Mouse (Mus musculus) midbrain, embryonic 15.5 days (tissue): Measurements from ENCODE around the gene Olfr574. TPM values are rescaled to one million over a fixed set of nuclear protein-coding genes. Genes with fewer than 3 reads are reported as not detected.

Experiments used
- ATAC-seq: fragments of 200-750 bp; cut with Nextera tagmentation; replicated peaks from 2 replicates; pipeline ENCODE4 v1.8.0; 2017; ENCODE audit warnings: moderate TSS enrichment
- H3K27ac ChIP-seq: fragments of 300-500 bp; sonication (generic); 2 replicates; pipeline ENCODE4 v1.5.1; 2015; ENCODE audit warnings: mild to moderate bottlenecking, inconsistent platforms
- H3K27me3 ChIP-seq: fragments of 300-500 bp; sonication (generic); replicated peaks from 2 replicates; pipeline ENCODE4 v1.6.1; 2015; ENCODE audit warnings: inconsistent platforms
- H3K36me3 ChIP-seq: fragments of 300-500 bp; sonication (generic); replicated peaks from 2 replicates; pipeline ENCODE4 v1.6.1; 2015; ENCODE audit warnings: inconsistent platforms
- H3K4me1 ChIP-seq: fragments of 300-500 bp; sonication (generic); 2 replicates; pipeline ENCODE4 v1.6.1; 2015; ENCODE audit warnings: inconsistent platforms
- H3K4me2 ChIP-seq: fragments of 300-500 bp; sonication (generic); 2 replicates; pipeline ENCODE4 v1.6.1; 2015; ENCODE audit warnings: inconsistent platforms, mild to moderate bottlenecking, moderate library complexity
- H3K4me3 ChIP-seq: fragments of 300-500 bp; sonication (generic); 2 replicates; pipeline ENCODE4 v1.5.1; 2015; ENCODE audit warnings: mild to moderate bottlenecking, inconsistent platforms
- H3K9ac ChIP-seq: fragments of 300-500 bp; sonication (generic); 2 replicates; pipeline ENCODE4 v1.6.1; 2015; ENCODE audit warnings: mild to moderate bottlenecking, inconsistent platforms
- H3K9me3 ChIP-seq: fragments of 300-500 bp; sonication (generic); 2 replicates; pipeline ENCODE4 v1.6.1; 2016; ENCODE audit warnings: inconsistent platforms
- WGBS: fragments of 180-500 bp; shearing (Covaris S2); methylation state at CpG from one replicate; pipeline ENCODE4 v1.1.7; 2015; ENCODE audit warnings: mixed read lengths; 5-methylcytosine and 5-hydroxymethylcytosine counted together
- polyA plus RNA-seq: library from polyadenylated mRNA; unstranded; fragments of >200 nt; fragmentation: Nextera tagmentation; extraction: Ambion mirVana; gene quantifications from 2 replicates; pipeline ENCODE4 v1.2.1, GENCODE M21; 2015

The Olfr574 gene
- polyA plus RNA-seq, 1 experiment from 2014 or later, result not detected

- Histone ChIP-seq H3K27ac (no peak overlapping the region), H3K27me3 (no peaks in the 10 kb centered on the region), H3K4me2 (no peak overlapping the region), H3K9ac (no peak overlapping the region), H3K4me3 (no peak overlapping the region), H3K9me3 (no peaks in the 10 kb centered on the region), H3K4me1 (no peaks in the 10 kb centered on the region), H3K36me3 (no peaks in the 10 kb centered on the region)
- no peak for ATAC-seq
- 48% methylated on average over 1 of the region's 1 CpGs for WGBS
Measured at GRCm38 (mm10) chr7:102974399-102974798, 26.1 kb downstream of the Olfr574 start.

- no peak for ATAC-seq
- no peak within 1 kb of the TSS for H3K4me2 ChIP-seq
- WGBS, result 84% methylated on average over 2 of the region's 2 CpGs
Measured at GRCm38 (mm10) chr7:102975843-102976242, 27.6 kb downstream of the Olfr574 start, which contains the start of gene Olfr577. Gene Olfr577, minus strand, starts transcription at chr7:102975943.

GRCm38 (mm10) chr7:102989224-102989623 lies 41.0 kb downstream of the Olfr574 start, which contains the start of gene Olfr578:
Gene Olfr578, minus strand, starts transcription at chr7:102989324.
- Histone ChIP-seq H3K4me3 (no peak within 1 kb of the TSS), H3K4me1 (no peaks in the 10 kb centered on the region), H3K27me3 (no peaks in the 10 kb centered on the region), H3K9me3 (no peaks in the 10 kb centered on the region), H3K27ac (no peak within 1 kb of the TSS), H3K9ac (no peak within 1 kb of the TSS), H3K4me2 (no peak within 1 kb of the TSS), H3K36me3 (no peaks in the 10 kb centered on the region)
- 76% methylated on average over 3 of the region's 3 CpGs for WGBS
- ATAC-seq, result no peak

More at GRCm38 (mm10) chr7:102975843-102976242, 27.6 kb downstream of the Olfr574 start, which contains the start of gene Olfr577:
- Histone ChIP-seq H3K27ac (no peak within 1 kb of the TSS), H3K4me3 (no peak within 1 kb of the TSS), H3K9me3 (no peaks in the 10 kb centered on the region), H3K9ac (no peak within 1 kb of the TSS), H3K4me1 (no peaks in the 10 kb centered on the region), H3K36me3 (no peaks in the 10 kb centered on the region), H3K27me3 (no peaks in the 10 kb centered on the region)

Other genes with a start within 250 kb of the Olfr574 start
- gene Olfr558, start 246.3 kb upstream of the Olfr574 start, polyA plus RNA-seq, result 0.05 TPM in 1 of 2 replicates, not detected in the other
- not detected in 2 replicates for gene Olfr33, start 229.4 kb upstream of the Olfr574 start, polyA plus RNA-seq
- not detected in 2 replicates for gene Olfr559, start 221.0 kb upstream of the Olfr574 start, polyA plus RNA-seq
- not detected in 2 replicates for gene Olfr560, start 189.1 kb upstream of the Olfr574 start, polyA plus RNA-seq
- gene Olfr78, start 189.0 kb upstream of the Olfr574 start, polyA plus RNA-seq, result 0.09 TPM in 1 of 2 replicates, not detected in the other
- not detected in 2 replicates for gene Olfr561, start 177.2 kb upstream of the Olfr574 start, polyA plus RNA-seq
- not detected in 2 replicates for gene Olfr564, start 145.0 kb upstream of the Olfr574 start, polyA plus RNA-seq
- not detected in 2 replicates for gene Olfr566, start 89.7 kb upstream of the Olfr574 start, polyA plus RNA-seq
- gene Olfr568, start 71.3 kb upstream of the Olfr574 start, polyA plus RNA-seq, result not detected in 2 replicates
- gene Olfr569, start 57.6 kb upstream of the Olfr574 start, polyA plus RNA-seq, result not detected in 2 replicates
- gene Olfr570, start 53.9 kb upstream of the Olfr574 start, polyA plus RNA-seq, result not detected in 2 replicates
- not detected in 2 replicates for gene Olfr571, start 30.9 kb upstream of the Olfr574 start, polyA plus RNA-seq
- gene Olfr572, start 24.1 kb upstream of the Olfr574 start, polyA plus RNA-seq, result not detected in 2 replicates
- gene Olfr573-ps1, start 5.9 kb upstream of the Olfr574 start, polyA plus RNA-seq, result not detected in 2 replicates
- gene Olfr575, start 10.3 kb downstream of the Olfr574 start, polyA plus RNA-seq, result not detected in 2 replicates
- gene Olfr576, start 14.2 kb downstream of the Olfr574 start, polyA plus RNA-seq, result not detected in 2 replicates
- not detected in 2 replicates for gene Olfr577, start 27.5 kb downstream of the Olfr574 start, polyA plus RNA-seq
- not detected in 2 replicates for gene Olfr578, start 40.9 kb downstream of the Olfr574 start, polyA plus RNA-seq
- not detected in 2 replicates for gene Olfr582, start 89.6 kb downstream of the Olfr574 start, polyA plus RNA-seq
- gene Olfr583, start 102.8 kb downstream of the Olfr574 start, polyA plus RNA-seq, result not detected in 2 replicates
- not detected in 2 replicates for gene Olfr584, start 133.4 kb downstream of the Olfr574 start, polyA plus RNA-seq
- gene Olfr585, start 149.3 kb downstream of the Olfr574 start, polyA plus RNA-seq, result not detected in 2 replicates
- not detected in 2 replicates for gene Olfr586, start 177.2 kb downstream of the Olfr574 start, polyA plus RNA-seq
- gene Olfr588-ps1, start 192.4 kb downstream of the Olfr574 start, polyA plus RNA-seq, result not detected in 2 replicates
- gene Olfr589, start 207.9 kb downstream of the Olfr574 start, polyA plus RNA-seq, result not detected in 2 replicates
- gene Olfr591, start 229.9 kb downstream of the Olfr574 start, polyA plus RNA-seq, result not detected in 2 replicates
- gene Olfr592, start 236.3 kb downstream of the Olfr574 start, polyA plus RNA-seq, result not detected in 2 replicates